13 mouse cellular contexts compared by ENCODE assay signal in genomic region chr6:99904607-99905006, GRCm38 (mm10).
DNase-seq lines count a peak whose midpoint lies in the region; ATAC-seq lines count a peak whose summit lies in the region.
"Had no signal": no experiment of that assay in that cellular context is flagged by ENCODE, and none has a peak within 500 bp of the region (broad histone marks: within the 10 kb centered on the region; RNA-seq: fewer than 3 reads in every experiment).

No protein-coding gene starts in this region.

- no peak overlapping the region for H3K9ac ChIP-seq in kidney, embryonic 15.5 days
- H3K9ac ChIP-seq in intestine, embryonic 15.5 days, result no peak overlapping the region
- H3K9ac ChIP-seq: liver, embryonic 13.5 days; midbrain, embryonic 13.5 days; neural tube, embryonic 12.5 days had no signal

- no peak for DNase-seq in kidney, adult 9 months
- DNase-seq in heart, adult 8-10 months (ENCODE audit: low spot score), result peak; percentile 28
- DNase-seq in lung, postnatal 10 days, result peak; percentile 65
- DNase-seq in urinary bladder, postnatal 10 days (ENCODE audit: low spot score), result no peak
- no peak for DNase-seq in thymus, postnatal 36 days
- DNase-seq: liver, embryonic 13.5 days had no signal

- no peak overlapping the region for H3K4me3 ChIP-seq in kidney, embryonic 15.5 days (replicated peaks)
- H3K4me3 ChIP-seq in intestine, embryonic 15.5 days (replicated peaks), result no peak overlapping the region
- H3K4me3 ChIP-seq: forebrain, embryonic 10.5 days; liver, embryonic 13.5 days; midbrain, embryonic 13.5 days; neural tube, embryonic 12.5 days had no signal

- H3K9me3 ChIP-seq in kidney, embryonic 15.5 days (replicated peaks), result no peaks in the 10 kb centered on the region
- no peaks in the 10 kb centered on the region for H3K9me3 ChIP-seq in intestine, embryonic 15.5 days
- H3K9me3 ChIP-seq: forebrain, embryonic 10.5 days; liver, embryonic 13.5 days; midbrain, embryonic 13.5 days; neural tube, embryonic 12.5 days had no signal

- peaks cover 29% of the 10 kb centered on the region for H3K4me1 ChIP-seq in kidney, embryonic 15.5 days
- H3K4me1 ChIP-seq in intestine, embryonic 15.5 days (replicated peaks), result peaks cover 11% of the 10 kb centered on the region; the same call in 1 of the 2 replicates
- H3K4me1 ChIP-seq: forebrain, embryonic 10.5 days; liver, embryonic 13.5 days; midbrain, embryonic 13.5 days; neural tube, embryonic 12.5 days had no signal

- H3K27me3 ChIP-seq in kidney, embryonic 15.5 days, result peaks cover 81% of the 10 kb centered on the region
- no peaks in the 10 kb centered on the region; the same call in 1 of the 2 replicates for H3K27me3 ChIP-seq in intestine, embryonic 15.5 days (replicated peaks)

- H3K27ac ChIP-seq in kidney, embryonic 15.5 days, result no peak overlapping the region
- 0 out of 2 replicates have a peak overlapping the region, but pooled peaks have one; percentile 23 for H3K27ac ChIP-seq in intestine, embryonic 15.5 days
- H3K27ac ChIP-seq: forebrain, embryonic 10.5 days; liver, embryonic 13.5 days; midbrain, embryonic 13.5 days; neural tube, embryonic 12.5 days had no signal

- peak; percentile 79 for ATAC-seq in kidney, embryonic 15.5 days (replicated peaks; ENCODE audit: low FRiP score)
- ATAC-seq in intestine, embryonic 15.5 days, result peak; percentile 74
- ATAC-seq: CD4-positive, CD25-positive, alpha-beta regulatory T cell, adult 4 months; midbrain, embryonic 13.5 days; Patski had no signal

- no peak overlapping the region for H3K4me2 ChIP-seq in kidney, embryonic 15.5 days
- no peak overlapping the region for H3K4me2 ChIP-seq in intestine, embryonic 15.5 days (replicated peaks)
- H3K4me2 ChIP-seq: liver, embryonic 13.5 days; midbrain, embryonic 13.5 days; neural tube, embryonic 12.5 days had no signal

- no peaks in the 10 kb centered on the region for H3K36me3 ChIP-seq in kidney, embryonic 15.5 days
- no peaks in the 10 kb centered on the region for H3K36me3 ChIP-seq in intestine, embryonic 15.5 days
- H3K36me3 ChIP-seq: forebrain, embryonic 10.5 days; liver, embryonic 13.5 days; midbrain, embryonic 13.5 days; neural tube, embryonic 12.5 days had no signal

- WGBS in kidney, embryonic 15.5 days, result 13% methylated on average over 4 of the region's 4 CpGs
- 37% methylated on average over 4 of the region's 4 CpGs for WGBS in intestine, embryonic 15.5 days

Comparison
In these comparisons a context has a peak if more than half of its experiments do, and no peak if none do; other contexts are left out.
1. DNase-seq: peak in heart, adult 8-10 months (single experiment) and lung, postnatal 10 days (single experiment); none in kidney, adult 9 months (single experiment), urinary bladder, postnatal 10 days (single experiment) and thymus, postnatal 36 days (0 of 2).